Mouse (Mus musculus): Measurements from ENCODE around the gene Cyp2d22. TPM values are rescaled to one million over a fixed set of nuclear protein-coding genes. Genes with fewer than 3 reads are reported as not detected.

Gene Cyp2d22
- total RNA-seq, 2 experiments from 2014 or later: 40.3 to 41.1 TPM

GRCm38 (mm10) chr15:82348258-82348998, 31.6 kb downstream of the Cyp2d22 start:
- DNase-seq (ENCODE audit: extremely low spot score in 1 of 2, low spot score in 1 of 2): no peak

- DNase-seq (ENCODE audit: extremely low spot score in 1 of 2, low spot score in 1 of 2): no peak
Observed at GRCm38 (mm10) chr15:82347852-82348251, 32.2 kb downstream of the Cyp2d22 start.

- no peak for DNase-seq (ENCODE audit: extremely low spot score in 1 of 2, low spot score in 1 of 2)
Observed at GRCm38 (mm10) chr15:82347303-82347676, 32.8 kb downstream of the Cyp2d22 start.

GRCm38 (mm10) chr15:82346580-82347302, 33.3 kb downstream of the Cyp2d22 start:
- DNase-seq (ENCODE audit: extremely low spot score in 1 of 2, low spot score in 1 of 2): no peak

GRCm38 (mm10) chr15:82345820-82346470, 34.1 kb downstream of the Cyp2d22 start:
- peak; percentile 92 to 95 for DNase-seq (ENCODE audit: extremely low spot score in 1 of 2, low spot score in 1 of 2)

GRCm38 (mm10) chr15:82344971-82345370, 35.1 kb downstream of the Cyp2d22 start:
- DNase-seq (ENCODE audit: extremely low spot score in 1 of 2, low spot score in 1 of 2): no peak

GRCm38 (mm10) chr15:82343368-82344287, 36.4 kb downstream of the Cyp2d22 start:
- DNase-seq (ENCODE audit: extremely low spot score in 1 of 2, low spot score in 1 of 2): no peak

GRCm38 (mm10) chr15:82342543-82342935, 37.5 kb downstream of the Cyp2d22 start:
- DNase-seq (ENCODE audit: extremely low spot score in 1 of 2, low spot score in 1 of 2): no peak

GRCm38 (mm10) chr15:82341675-82342542, 38.2 kb downstream of the Cyp2d22 start:
- DNase-seq (ENCODE audit: extremely low spot score in 1 of 2, low spot score in 1 of 2): no peak

GRCm38 (mm10) chr15:82341036-82341501, 39.0 kb downstream of the Cyp2d22 start:
- DNase-seq (ENCODE audit: extremely low spot score in 1 of 2, low spot score in 1 of 2): no peak

- DNase-seq (ENCODE audit: extremely low spot score in 1 of 2, low spot score in 1 of 2): no peak
Observed at GRCm38 (mm10) chr15:82340414-82341035, 39.5 kb downstream of the Cyp2d22 start.

GRCm38 (mm10) chr15:82339634-82340254, 40.3 kb downstream of the Cyp2d22 start:
- no peak for DNase-seq (ENCODE audit: extremely low spot score in 1 of 2, low spot score in 1 of 2)

GRCm38 (mm10) chr15:82339150-82339549, 40.9 kb downstream of the Cyp2d22 start:
- DNase-seq (ENCODE audit: extremely low spot score in 1 of 2, low spot score in 1 of 2): no peak

GRCm38 (mm10) chr15:82338593-82339112, 41.4 kb downstream of the Cyp2d22 start, which contains the start of the genes Naga, Pheta2 and Smdt1:
Naga (minus strand) TSS chr15:82338925.
Pheta2 (plus strand) TSS chr15:82338942.
Smdt1 (plus strand) TSS chr15:82338959.
- DNase-seq (ENCODE audit: extremely low spot score in 1 of 2, low spot score in 1 of 2): peak; percentile 89 to 90

- no peak for DNase-seq (ENCODE audit: extremely low spot score in 1 of 2, low spot score in 1 of 2)
Observed at GRCm38 (mm10) chr15:82337875-82338274, 42.2 kb downstream of the Cyp2d22 start.

GRCm38 (mm10) chr15:82336629-82337028, 43.4 kb downstream of the Cyp2d22 start:
- DNase-seq (ENCODE audit: extremely low spot score in 1 of 2, low spot score in 1 of 2): no peak

GRCm38 (mm10) chr15:82335194-82335593, 44.9 kb downstream of the Cyp2d22 start:
- no peak for DNase-seq (ENCODE audit: extremely low spot score in 1 of 2, low spot score in 1 of 2)

GRCm38 (mm10) chr15:82325382-82325781, 54.7 kb downstream of the Cyp2d22 start:
- no peak for DNase-seq (ENCODE audit: extremely low spot score in 1 of 2, low spot score in 1 of 2)

Data from layer of hippocampus, postnatal 25 days (tissue).